Mouse (Mus musculus) erythroblast, embryonic 14.5 days (primary cell): ENCODE data around the gene Tmem201. TPM values are rescaled to one million over a fixed set of nuclear protein-coding genes. Genes with fewer than 3 reads are reported as not detected.

ENCODE experiments used
- H3K27me3 ChIP-seq: 2 replicates; pipeline ENCODE4 v1.6.1; 2012; ENCODE audit warnings: inconsistent platforms; ENCODE audit not compliant: control insufficient read depth
- H3K36me3 ChIP-seq: 2 replicates; pipeline ENCODE4 v1.6.1; 2012; ENCODE audit warnings: mild to moderate bottlenecking, inconsistent platforms; ENCODE audit not compliant: control insufficient read depth
- H3K4me1 ChIP-seq: 2 replicates; pipeline ENCODE4 v1.6.1; 2012; ENCODE audit warnings: inconsistent platforms; ENCODE audit not compliant: control insufficient read depth
- H3K4me3 ChIP-seq: replicated peaks from 2 replicates; pipeline ENCODE3; 2012; ENCODE audit warnings: moderate library complexity, mild to moderate bottlenecking, inconsistent platforms
- H3K9me3 ChIP-seq: 2 replicates; pipeline ENCODE4 v1.6.1; 2012; ENCODE audit warnings: low read length, inconsistent platforms, mixed read lengths; ENCODE audit not compliant: control insufficient read depth
- GATA1 ChIP-seq: IDR thresholded peaks from 2 replicates; pipeline ENCODE4 v1.6.1; 2012; ENCODE audit warnings: low read length, inconsistent platforms, mixed read lengths
- TAL1 ChIP-seq: IDR thresholded peaks from 3 replicates; pipeline ENCODE4 v1.6.1; 2012; ENCODE audit warnings: low read length, inconsistent platforms, mixed read lengths
- polyA plus RNA-seq: library from polyadenylated mRNA; stranded (reverse); fragments of >175 nt; gene quantifications from 2 replicates; pipeline ENCODE4 v1.2.3, GENCODE M21; 2012

Tmem201 gene
- polyA plus RNA-seq, 1 experiment: 1.4 TPM

DNA sequence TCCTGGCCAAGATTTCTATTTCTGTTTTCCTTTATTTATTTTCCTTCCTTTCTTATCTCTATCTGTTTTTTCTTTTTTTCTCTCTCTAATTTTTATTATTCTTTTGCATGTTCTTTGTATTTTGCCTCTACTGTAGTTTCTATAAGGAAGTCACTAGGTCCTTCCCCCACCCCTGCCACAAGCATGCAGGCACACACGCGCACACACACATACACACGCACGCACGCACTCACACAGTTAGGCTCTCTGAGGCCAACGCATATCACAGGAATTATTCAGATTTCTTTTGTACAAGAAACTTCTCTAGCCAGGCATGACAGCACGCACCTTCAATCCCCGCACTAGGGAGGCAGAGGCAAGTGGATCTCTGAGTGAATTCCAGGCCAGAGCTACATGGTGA is 31.9 kb downstream of the Tmem201 start:
- no peak for TF ChIP-seq GATA1
- TF ChIP-seq TAL1: no peak
- Histone ChIP-seq H3K9me3 (no peaks in the 10 kb centered on the region), H3K4me3 (no peak overlapping the region), H3K4me1 (peaks cover 3% of the 10 kb centered on the region; the same call in 1 of the 2 replicates), H3K27me3 (0 out of 2 replicates have a peak, but pooled peaks cover 3% of the 10 kb centered on the region), H3K36me3 (no peaks in the 10 kb centered on the region)

DNA sequence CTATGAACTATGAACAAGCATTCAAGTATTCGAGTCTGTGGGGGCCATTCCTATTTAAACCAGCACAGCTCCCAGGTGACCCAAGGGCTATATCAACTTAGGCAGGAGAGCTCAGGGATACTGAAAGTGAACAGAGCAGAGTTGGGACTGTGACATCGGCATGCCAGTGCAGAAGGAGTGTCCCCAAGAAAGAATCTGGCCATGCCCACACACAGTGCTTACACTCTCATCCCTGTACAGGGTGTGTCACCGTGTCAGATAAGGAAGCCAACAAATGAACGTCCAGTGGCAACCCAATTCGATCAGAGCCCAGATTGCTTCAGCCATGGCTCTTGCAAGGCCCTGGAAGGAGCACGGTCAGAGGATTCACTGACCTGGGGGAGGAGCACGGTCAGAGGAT is 32.5 kb downstream of the Tmem201 start:
- TF ChIP-seq TAL1: no peak
- TF ChIP-seq GATA1: no peak
- H3K27me3 ChIP-seq: 0 out of 2 replicates have a peak, but pooled peaks cover 3% of the 10 kb centered on the region
- H3K4me3 ChIP-seq: no peak overlapping the region
- H3K4me1 ChIP-seq: peaks cover 3% of the 10 kb centered on the region; the same call in 1 of the 2 replicates
- H3K36me3 ChIP-seq: no peaks in the 10 kb centered on the region
- H3K9me3 ChIP-seq: no peaks in the 10 kb centered on the region

DNA sequence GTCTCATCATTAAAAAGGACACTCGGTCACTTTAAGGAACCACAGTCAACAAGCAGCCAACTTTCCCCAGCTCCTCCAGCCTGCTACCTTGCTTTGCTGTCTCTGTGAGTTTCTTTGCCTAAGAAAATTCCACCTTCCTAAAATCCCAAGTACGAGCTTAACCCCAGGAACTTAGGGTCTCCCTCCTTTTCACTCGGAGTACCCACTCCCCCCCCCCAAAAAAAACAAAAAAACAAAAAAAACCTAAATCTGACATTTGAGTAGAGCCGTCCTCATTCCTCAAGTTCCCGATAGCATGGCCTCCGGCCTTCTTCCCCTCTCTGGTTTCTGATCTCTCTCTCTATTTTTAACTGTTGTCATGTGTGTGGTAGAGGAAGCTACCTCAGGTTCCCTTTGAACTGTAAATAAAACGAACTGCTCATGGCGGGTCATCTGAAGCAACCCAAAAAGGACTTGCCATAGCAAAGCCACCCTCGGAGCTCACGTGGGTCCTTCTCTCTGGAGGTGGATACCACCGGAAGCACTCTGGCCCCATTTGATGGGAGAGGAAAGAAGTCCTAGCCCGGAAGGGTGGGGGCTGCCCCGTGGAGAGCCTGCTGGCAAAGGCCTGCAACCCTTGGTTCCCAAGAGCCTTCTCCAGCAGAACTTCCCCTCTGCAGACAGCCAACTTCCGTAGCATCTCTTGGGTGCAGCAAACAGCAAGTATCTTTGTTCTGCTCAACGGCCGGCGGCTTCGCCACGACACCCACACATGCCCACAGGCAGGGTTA is 35.4 kb downstream of the Tmem201 start, which contains the start of gene Pik3cd:
Gene Pik3cd (minus strand): TSS at position 362 of the 770 bp plus-strand sequence.
- Histone ChIP-seq H3K9me3 (no peaks in the 10 kb centered on the region), H3K27me3 (peaks cover 11% of the 10 kb centered on the region), H3K4me1 (peaks cover 14% of the 10 kb centered on the region), H3K36me3 (no peaks in the 10 kb centered on the region), H3K4me3 (no peak within 1 kb of the TSS)
- TF ChIP-seq TAL1 (no peak), GATA1 (no peak)

DNA sequence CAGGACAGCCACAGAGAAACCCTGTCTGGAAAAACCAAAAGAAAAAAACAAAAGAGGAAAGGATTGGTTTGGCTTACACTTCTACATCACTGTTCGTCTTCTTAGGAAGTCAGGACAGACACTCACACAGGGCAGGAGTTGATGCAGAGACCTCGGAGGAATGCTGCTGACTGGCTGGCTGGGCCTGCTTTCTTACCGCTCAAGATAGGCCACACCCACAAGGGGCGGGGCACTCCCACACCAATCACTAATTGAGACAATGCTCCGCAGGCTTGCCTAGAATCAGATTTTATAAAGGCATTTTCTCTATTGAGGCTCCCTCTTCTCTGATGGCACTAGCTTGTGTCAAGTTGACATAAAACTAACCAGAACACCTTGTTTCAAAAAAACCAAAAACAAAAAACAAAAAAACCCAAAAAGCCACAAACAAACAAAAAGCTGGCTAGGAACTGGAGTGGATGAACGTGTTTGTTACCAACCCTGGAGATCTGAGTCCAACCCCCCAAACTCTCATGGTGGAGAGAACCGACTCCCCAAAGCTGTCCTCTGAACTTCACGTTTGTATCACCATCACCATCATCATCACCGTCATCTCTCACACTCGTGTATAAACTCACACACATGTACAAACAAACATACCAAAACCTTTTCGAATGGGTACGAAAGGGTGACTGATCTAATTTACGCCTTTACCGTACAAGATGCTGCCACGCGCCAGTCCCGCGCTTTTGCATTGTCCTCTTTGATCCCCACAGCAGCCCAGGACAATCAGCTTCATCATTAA is 36.2 kb downstream of the Tmem201 start:
- Histone ChIP-seq H3K4me3 (no peak overlapping the region), H3K9me3 (no peaks in the 10 kb centered on the region), H3K27me3 (peaks cover 11% of the 10 kb centered on the region), H3K36me3 (no peaks in the 10 kb centered on the region), H3K4me1 (peaks cover 20% of the 10 kb centered on the region)
- no peak for TF ChIP-seq TAL1
- no peak for TF ChIP-seq GATA1

DNA sequence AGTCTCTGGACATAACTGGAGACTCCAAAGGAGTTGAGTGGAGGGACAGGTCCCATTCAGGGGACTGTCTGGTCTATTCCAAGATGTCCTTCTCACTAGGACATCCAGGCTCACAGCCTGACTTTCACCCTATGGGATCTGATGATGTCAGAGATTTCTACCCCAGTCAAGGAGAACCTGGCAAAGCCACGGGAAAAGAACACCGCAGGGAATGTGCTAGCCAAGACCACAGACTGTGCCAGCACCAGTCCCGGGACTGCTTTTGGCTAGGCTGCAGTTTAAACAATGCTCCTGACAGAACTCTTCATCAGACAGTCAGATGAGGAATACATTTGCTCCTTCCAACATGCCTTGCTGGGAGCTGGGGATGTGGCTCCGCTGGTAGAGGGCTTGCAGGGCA is 37.9 kb downstream of the Tmem201 start:
- Histone ChIP-seq H3K27me3 (peaks cover 11% of the 10 kb centered on the region), H3K4me1 (peaks cover 28% of the 10 kb centered on the region), H3K9me3 (no peaks in the 10 kb centered on the region), H3K4me3 (no peak overlapping the region), H3K36me3 (no peaks in the 10 kb centered on the region)
- TF ChIP-seq TAL1: no peak
- no peak for TF ChIP-seq GATA1

DNA sequence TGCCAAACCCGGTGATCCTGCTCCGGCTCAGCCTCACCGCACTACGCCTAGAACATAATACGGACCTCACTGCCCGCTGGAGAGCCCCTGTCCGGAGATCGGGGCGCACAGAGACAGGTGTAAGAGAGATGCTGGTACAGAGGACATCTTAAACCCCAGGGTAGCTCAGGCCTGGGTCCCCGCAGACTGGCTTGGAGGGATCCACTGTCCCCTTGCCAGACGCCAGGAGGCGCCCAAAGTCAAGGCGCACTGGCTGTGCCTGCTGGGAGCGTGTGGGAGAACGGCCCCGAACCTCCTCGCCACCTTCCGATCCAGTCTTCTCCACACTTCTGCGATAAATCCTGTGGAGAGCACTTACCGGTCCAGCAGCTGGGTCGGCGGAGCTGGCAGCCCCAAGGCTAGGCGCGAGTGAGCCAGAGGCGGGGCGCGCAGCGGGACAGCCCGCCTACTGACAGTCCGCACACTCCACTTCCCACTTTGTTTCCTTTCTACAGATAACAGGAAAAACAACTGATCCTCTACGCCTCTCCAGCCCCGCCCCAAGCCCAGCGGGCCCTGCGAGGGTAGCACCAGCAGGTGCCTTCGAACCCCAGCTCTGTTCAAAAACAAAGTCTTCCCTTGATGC is 39.5 kb downstream of the Tmem201 start:
- peak overlapping the region; percentile 67 for H3K4me3 ChIP-seq
- H3K4me1 ChIP-seq: peaks cover 29% of the 10 kb centered on the region
- peaks cover 11% of the 10 kb centered on the region for H3K27me3 ChIP-seq
- no peak for TF ChIP-seq TAL1
- no peak for TF ChIP-seq GATA1
- H3K9me3 ChIP-seq: no peaks in the 10 kb centered on the region
- H3K36me3 ChIP-seq: no peaks in the 10 kb centered on the region

DNA sequence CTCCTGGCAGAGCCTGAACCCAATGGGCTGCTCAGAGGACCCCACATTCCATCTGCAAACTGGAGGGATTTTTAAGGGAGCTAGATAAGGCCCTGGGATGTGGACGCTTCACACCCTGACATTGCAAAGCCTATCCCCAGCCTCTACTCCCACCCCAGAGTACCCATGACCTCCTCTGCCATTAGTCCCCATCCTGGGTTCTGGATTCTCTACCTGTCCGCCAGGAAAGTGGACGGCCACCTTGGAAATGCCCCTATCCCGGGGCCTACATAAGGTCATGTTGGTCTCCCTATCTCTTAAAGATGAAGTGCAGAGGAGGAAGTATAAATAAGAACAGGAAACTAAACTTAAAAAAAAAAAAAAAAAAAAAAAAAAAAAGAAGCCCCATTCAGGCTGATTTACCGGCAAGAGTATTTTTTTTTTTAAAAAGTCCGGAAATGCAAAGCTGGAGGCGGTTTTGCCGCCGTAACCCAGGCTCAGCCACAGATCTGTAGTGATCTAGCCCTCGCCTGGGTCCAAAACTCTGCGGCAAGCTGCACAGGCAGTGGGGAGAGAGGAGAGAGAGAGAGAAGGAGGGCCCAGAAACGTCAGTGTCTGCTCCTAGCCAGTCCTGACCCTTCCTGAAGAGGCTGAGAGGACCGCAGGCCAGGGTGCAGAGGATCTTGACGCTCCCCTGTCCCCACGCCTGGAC is 40.2 kb downstream of the Tmem201 start:
- no peaks in the 10 kb centered on the region for H3K36me3 ChIP-seq
- TF ChIP-seq GATA1 (no peak), TAL1 (no peak)
- H3K9me3 ChIP-seq: no peaks in the 10 kb centered on the region
- H3K4me3 ChIP-seq: peak overlapping the region; percentile 67
- peaks cover 29% of the 10 kb centered on the region for H3K4me1 ChIP-seq
- H3K27me3 ChIP-seq: peaks cover 9% of the 10 kb centered on the region

DNA sequence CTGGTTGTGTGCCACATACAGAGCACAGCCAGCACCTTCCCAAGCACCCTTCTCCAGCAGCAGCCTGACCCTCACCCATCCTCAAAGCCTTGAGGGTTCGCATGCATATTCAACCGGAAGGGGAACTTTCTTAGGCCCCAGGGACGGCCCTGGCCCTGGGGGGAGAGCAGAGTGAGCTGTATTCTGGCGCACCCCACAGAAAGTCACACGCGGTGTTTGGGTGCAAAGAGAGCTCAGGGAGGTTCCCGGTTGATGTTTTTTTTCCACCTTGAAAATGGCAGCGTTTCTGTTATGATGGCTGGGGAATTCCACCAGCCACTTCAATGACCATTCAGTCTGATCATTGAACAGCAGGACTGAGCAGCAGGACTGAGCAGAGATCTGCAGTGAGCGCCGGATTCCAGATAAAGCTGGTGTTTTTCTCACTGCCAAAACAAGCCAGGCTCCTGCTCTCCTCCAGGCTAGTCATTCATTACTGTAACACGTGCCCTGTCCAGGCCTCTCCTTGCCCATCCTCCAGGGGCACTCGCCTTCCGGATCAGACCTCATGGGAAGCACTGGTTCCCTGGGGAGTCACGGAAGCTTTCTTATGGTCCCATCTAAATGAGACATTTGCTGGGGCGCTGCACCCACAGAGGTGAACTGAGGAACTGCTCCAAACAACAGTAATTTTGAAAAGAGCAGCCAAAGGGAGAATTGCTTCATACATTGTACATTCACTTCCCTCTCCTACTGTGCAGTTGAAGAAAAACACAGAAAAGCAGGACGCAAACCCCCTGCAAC is 41.5 kb downstream of the Tmem201 start:
- peaks cover 30% of the 10 kb centered on the region for H3K4me1 ChIP-seq
- no peaks in the 10 kb centered on the region for H3K36me3 ChIP-seq
- H3K27me3 ChIP-seq: peaks cover 8% of the 10 kb centered on the region
- H3K9me3 ChIP-seq: no peaks in the 10 kb centered on the region
- H3K4me3 ChIP-seq: no peak overlapping the region
- TF ChIP-seq TAL1: no peak
- TF ChIP-seq GATA1: no peak
